Mouse (Mus musculus): ENCODE measurements around the gene Zscan29. TPM values are rescaled to one million over a fixed set of nuclear protein-coding genes. Genes with fewer than 3 reads are reported as not detected.
"Not testable (repeated sequence)": the region's sequence is repeated elsewhere in the genome, so short reads cannot be mapped to it uniquely, and the experiment has no call there.

Gene Zscan29
- polyA plus RNA-seq, 1 experiment from 2014 or later = 10.9 TPM

DNA sequence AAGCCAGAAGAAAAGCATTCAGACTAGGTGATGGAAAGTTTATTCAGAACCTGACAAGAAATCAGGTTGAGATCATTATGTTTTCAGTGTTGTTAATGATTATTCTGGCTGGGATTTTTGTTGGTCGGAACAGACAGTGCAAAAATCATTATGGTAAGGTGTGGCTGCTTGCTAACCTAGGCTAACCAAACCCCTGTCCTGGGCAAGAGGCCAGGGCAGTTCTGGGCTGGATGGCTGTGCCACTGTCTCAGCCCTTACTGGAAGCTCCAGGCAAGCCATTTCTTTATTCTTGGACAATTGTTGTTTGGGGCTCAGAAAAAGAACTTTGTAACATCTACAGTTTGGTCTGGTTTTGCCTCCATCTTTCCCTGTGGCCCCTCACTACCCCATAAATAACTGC lies 43.4 kb downstream of the Zscan29 start:
- ATAC-seq = no peak
- Histone ChIP-seq H3K4me2 (replicated peaks) (no peak overlapping the region), H3K36me3 (no peaks in the 10 kb centered on the region), H3K27me3 (no peaks in the 10 kb centered on the region), H3K4me1 (replicated peaks) (no peaks in the 10 kb centered on the region), H3K9ac (replicated peaks) (no peak overlapping the region), H3K27ac (no peak overlapping the region), H3K9me3 (no peaks in the 10 kb centered on the region), H3K4me3 (replicated peaks) (no peak overlapping the region)
- 86% methylated on average over 1 of the region's 1 CpGs for WGBS

DNA sequence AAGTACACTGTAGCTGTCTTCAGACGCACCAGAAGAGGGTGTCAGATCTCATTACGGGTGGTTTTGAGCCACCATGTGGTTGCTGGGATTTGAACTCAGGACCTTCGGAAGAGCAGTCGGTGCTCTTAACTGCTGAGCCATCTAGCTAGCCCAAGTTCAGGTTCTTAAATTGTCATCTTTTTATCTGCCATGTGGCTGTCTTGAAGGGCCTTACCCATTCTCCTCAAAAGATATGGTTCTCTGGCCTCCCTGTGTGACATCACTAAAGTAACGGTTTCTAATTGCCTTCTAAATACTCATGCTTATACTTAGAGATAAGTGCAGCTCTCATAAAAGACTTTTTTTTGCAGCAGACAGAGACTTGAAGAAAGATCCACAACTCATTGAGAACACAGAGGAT lies 44.6 kb downstream of the Zscan29 start:
- not testable (repeated sequence) for H3K4me1 ChIP-seq (replicated peaks); H3K36me3 ChIP-seq; H3K4me3 ChIP-seq (replicated peaks); H3K4me2 ChIP-seq (replicated peaks); H3K27me3 ChIP-seq; H3K9me3 ChIP-seq; ATAC-seq; H3K27ac ChIP-seq; H3K9ac ChIP-seq (replicated peaks)
- 93% methylated on average over 5 of the region's 5 CpGs for WGBS

DNA sequence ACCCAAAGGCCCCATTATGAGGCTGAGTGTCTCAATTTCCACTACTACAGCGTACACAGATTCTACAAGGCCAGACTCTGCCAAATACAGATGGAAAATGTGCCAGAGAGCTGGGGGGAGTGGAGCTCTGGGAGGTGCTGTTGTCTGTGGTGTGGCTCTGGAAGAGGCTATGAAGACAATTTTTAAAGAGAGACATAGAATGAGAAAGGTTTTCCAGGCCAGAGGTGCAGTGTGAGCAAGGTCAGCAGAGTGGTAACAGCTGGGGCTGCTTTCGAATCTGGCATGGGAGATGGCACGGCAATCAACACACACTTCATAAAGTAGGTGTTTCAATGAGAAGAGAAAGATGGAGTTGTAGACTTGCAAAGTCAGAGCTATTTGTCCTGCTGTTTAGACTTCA lies 51.7 kb downstream of the Zscan29 start:
- Histone ChIP-seq H3K4me3 (replicated peaks) (no peak overlapping the region), H3K9me3 (no peaks in the 10 kb centered on the region), H3K27ac (no peak overlapping the region), H3K36me3 (no peaks in the 10 kb centered on the region), H3K9ac (replicated peaks) (no peak overlapping the region), H3K27me3 (no peaks in the 10 kb centered on the region), H3K4me2 (replicated peaks) (no peak overlapping the region), H3K4me1 (replicated peaks) (no peaks in the 10 kb centered on the region)
- 87% methylated on average over 3 of the region's 3 CpGs for WGBS
- no peak for ATAC-seq

GRCm38 (mm10) chr2:121115418-121115817 lies 55.5 kb downstream of the Zscan29 start:
- no peaks in the 10 kb centered on the region for H3K27me3 ChIP-seq
- H3K36me3 ChIP-seq = no peaks in the 10 kb centered on the region
- H3K4me2 ChIP-seq (replicated peaks) = no peak overlapping the region
- H3K27ac ChIP-seq = no peak overlapping the region
- no peaks in the 10 kb centered on the region for H3K4me1 ChIP-seq (replicated peaks)
- WGBS = 89% methylated on average over 2 of the region's 2 CpGs
- H3K9me3 ChIP-seq = no peaks in the 10 kb centered on the region
- no peak overlapping the region for H3K9ac ChIP-seq (replicated peaks)
- no peak overlapping the region for H3K4me3 ChIP-seq (replicated peaks)
- no peak for ATAC-seq

- Histone ChIP-seq H3K27ac (no peak within 1 kb of the TSS), H3K4me3 (replicated peaks) (no peak within 1 kb of the TSS), H3K4me1 (replicated peaks) (no peaks in the 10 kb centered on the region), H3K9ac (replicated peaks) (no peak within 1 kb of the TSS), H3K36me3 (no peaks in the 10 kb centered on the region), H3K27me3 (no peaks in the 10 kb centered on the region), H3K4me2 (replicated peaks) (no peak within 1 kb of the TSS), H3K9me3 (no peaks in the 10 kb centered on the region)
- 91% methylated on average over 4 of the region's 4 CpGs for WGBS
- no peak for ATAC-seq
Measured at GRCm38 (mm10) chr2:121109695-121110094, 61.2 kb downstream of the Zscan29 start, which contains the start of gene Tgm7. Gene Tgm7, minus strand, starts transcription at chr2:121109795.

Other genes starting within 250 kb of the Zscan29 start
- gene Ubr1, start 200.4 kb downstream of the Zscan29 start, polyA plus RNA-seq (2015; fragmentation: Nextera tagmentation; extraction: Ambion mirVana) = 34.6 and 38.6 TPM in 2 replicates
- 8.7 and 10.2 TPM in 2 replicates for gene Tmem62, start 194.1 kb downstream of the Zscan29 start, polyA plus RNA-seq (2015; fragmentation: Nextera tagmentation; extraction: Ambion mirVana)
- 72.0 and 74.9 TPM in 2 replicates for gene Ccndbp1, start 162.7 kb downstream of the Zscan29 start, polyA plus RNA-seq (2015; fragmentation: Nextera tagmentation; extraction: Ambion mirVana)
- 0.98 and 1.1 TPM in 2 replicates for gene Epb42, start 134.1 kb downstream of the Zscan29 start, polyA plus RNA-seq (2015; fragmentation: Nextera tagmentation; extraction: Ambion mirVana)
- gene Tgm5, start 85.3 kb downstream of the Zscan29 start, polyA plus RNA-seq (2015; fragmentation: Nextera tagmentation; extraction: Ambion mirVana) = not detected in 2 replicates
- gene Tgm7, start 61.3 kb downstream of the Zscan29 start, polyA plus RNA-seq (2015; fragmentation: Nextera tagmentation; extraction: Ambion mirVana) = not detected in 2 replicates
- gene Adal, start 30.7 kb downstream of the Zscan29 start, polyA plus RNA-seq (2015; fragmentation: Nextera tagmentation; extraction: Ambion mirVana) = 33.9 and 38.5 TPM in 2 replicates
- 26.1 and 26.3 TPM in 2 replicates for gene Lcmt2, start 30.5 kb downstream of the Zscan29 start, polyA plus RNA-seq (2015; fragmentation: Nextera tagmentation; extraction: Ambion mirVana)
- gene Tubgcp4, start 471 bp downstream of the Zscan29 start, polyA plus RNA-seq (2015; fragmentation: Nextera tagmentation; extraction: Ambion mirVana) = 63.9 and 67.9 TPM in 2 replicates
- gene Trp53bp1, start 100.3 kb upstream of the Zscan29 start, polyA plus RNA-seq (2015; fragmentation: Nextera tagmentation; extraction: Ambion mirVana) = 212 and 229 TPM in 2 replicates
- 18.1 and 20.6 TPM in 2 replicates for gene Map1a, start 118.5 kb upstream of the Zscan29 start, polyA plus RNA-seq (2015; fragmentation: Nextera tagmentation; extraction: Ambion mirVana)
- gene Ppip5k1, start 184.3 kb upstream of the Zscan29 start, polyA plus RNA-seq (2015; fragmentation: Nextera tagmentation; extraction: Ambion mirVana) = 18.0 and 21.0 TPM in 2 replicates
- 25.1 and 25.7 TPM in 2 replicates for gene Ckmt1, start 186.6 kb upstream of the Zscan29 start, polyA plus RNA-seq (2015; fragmentation: Nextera tagmentation; extraction: Ambion mirVana)
- gene Strc, start 216.0 kb upstream of the Zscan29 start, polyA plus RNA-seq (2015; fragmentation: Nextera tagmentation; extraction: Ambion mirVana) = 0.04 TPM in 1 of 2 replicates, not detected in the other
- 373 and 395 TPM in 2 replicates for gene Pdia3, start 242.7 kb upstream of the Zscan29 start, polyA plus RNA-seq (2015; fragmentation: Nextera tagmentation; extraction: Ambion mirVana)
- 5.0 and 5.3 TPM in 2 replicates for gene Catsper2, start 242.7 kb upstream of the Zscan29 start, polyA plus RNA-seq (2015; fragmentation: Nextera tagmentation; extraction: Ambion mirVana)

Data from midbrain, embryonic 13.5 days (tissue).